Mouse (Mus musculus) fat pad, adult 2 months (tissue): ENCODE data around the gene Gm13102.
"Not testable (repeated sequence)": the region's sequence is repeated elsewhere in the genome, so short reads cannot be mapped to it uniquely, and the experiment has no call there.

Experiments
- DNase-seq: peaks from one replicate; pipeline ENCODE4 v3.0.0-alpha.2; 2011; ENCODE audit warnings: low read depth, low spot score; ENCODE audit errors: extremely low read depth

Gene Gm13102

DNA sequence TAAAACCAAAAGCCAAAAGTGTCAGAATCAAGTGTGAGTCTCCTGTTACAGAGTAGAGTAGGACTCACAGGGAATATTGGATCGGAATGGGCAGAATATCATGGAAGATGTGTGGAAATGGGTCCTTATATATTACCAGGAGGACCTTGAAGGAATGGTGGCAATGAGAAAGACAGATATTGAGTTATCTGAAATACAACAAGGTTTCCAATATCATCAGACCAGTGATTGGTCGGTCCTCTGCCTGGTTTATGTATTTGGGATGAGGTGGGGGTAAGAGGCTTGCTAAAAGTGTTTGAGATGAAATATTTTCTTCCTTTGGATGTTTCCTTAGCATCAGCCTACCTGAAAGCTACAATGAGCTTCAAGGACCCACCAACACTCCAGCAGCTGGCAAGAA is at the start of gene Gm13102:
TSS of gene Gm13102 (plus strand) at position 301 of the 400 bp plus-strand sequence.
- DNase-seq, result not testable (repeated sequence)

DNA sequence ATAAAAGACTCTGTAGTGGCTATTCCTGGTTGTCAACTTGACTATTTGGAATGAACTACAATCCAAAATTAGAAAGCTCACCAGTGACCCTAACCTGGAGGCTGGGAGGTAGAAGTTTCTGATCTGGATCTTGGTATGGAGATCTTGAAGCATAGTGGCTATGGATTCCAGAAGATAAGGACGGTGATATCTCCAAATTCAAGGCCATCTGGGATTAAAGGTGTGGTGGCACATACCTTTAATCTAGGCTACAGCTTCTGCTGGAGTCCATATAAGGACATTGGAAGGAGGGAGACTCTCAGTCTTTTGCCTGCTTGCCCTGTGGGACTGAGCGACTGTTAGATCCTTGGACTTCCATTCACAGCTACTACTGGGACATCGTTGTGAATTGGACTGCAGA is 47.4 kb upstream of the Gm13102 start, which contains the start of gene Pramel4:
TSS of gene Pramel4 (plus strand) at position 301 of the 400 bp plus-strand sequence.
- DNase-seq, result not testable (repeated sequence)
